Mouse (Mus musculus) layer of hippocampus, postnatal 36 days (tissue): ENCODE results near the gene Prrt4. TPM values are rescaled to one million over a fixed set of nuclear protein-coding genes. Genes with fewer than 3 reads are reported as not detected.

Experiments
- DNase-seq, 2 experiments: peaks; one replicate each; pipeline ENCODE4 v3.0.0; 2022
- microRNA-seq, 2 experiments: library from miRNA; unstranded; fragments of <30 nt; microRNA quantifications; one replicate each; pipeline ENCODE4 v1.2.0; 2021
- total RNA-seq, 2 experiments: library from RNA; stranded (reverse); gene quantifications; 2 replicates each; pipeline ENCODE4 v1.2.3; 2021

Prrt4 gene
- total RNA-seq, 2 experiments from 2014 or later = 2.0 to 2.1 TPM

DNA sequence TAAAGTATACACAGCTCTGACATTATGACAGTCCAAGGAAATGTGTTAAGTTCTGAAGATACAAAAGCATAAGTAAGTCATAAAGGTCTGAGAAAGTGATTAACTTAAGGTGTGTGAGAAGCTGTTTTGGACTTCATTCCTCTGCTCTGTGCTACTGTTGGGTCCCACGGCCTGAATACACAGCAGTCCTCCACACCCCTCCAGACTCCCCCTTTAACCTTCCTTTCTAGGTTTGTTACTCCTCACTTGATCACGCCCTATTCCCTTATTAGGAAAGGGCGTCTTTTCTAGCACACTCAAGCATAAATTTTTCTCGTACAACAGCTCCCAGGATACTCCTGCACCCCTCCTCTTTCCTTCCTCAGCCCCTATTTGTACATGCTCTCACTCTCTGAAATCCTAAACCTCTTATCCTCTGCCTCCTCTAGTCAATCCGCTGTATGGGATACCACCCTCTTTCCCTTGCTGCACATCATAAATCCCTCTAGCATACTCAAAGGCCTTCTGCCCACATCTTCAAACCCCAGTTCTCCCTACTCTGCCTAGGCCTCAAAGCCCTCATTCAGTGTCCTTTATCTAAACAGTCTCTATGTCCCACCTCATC, 31.9 kb downstream of the Prrt4 start:
- no peak for DNase-seq

DNA sequence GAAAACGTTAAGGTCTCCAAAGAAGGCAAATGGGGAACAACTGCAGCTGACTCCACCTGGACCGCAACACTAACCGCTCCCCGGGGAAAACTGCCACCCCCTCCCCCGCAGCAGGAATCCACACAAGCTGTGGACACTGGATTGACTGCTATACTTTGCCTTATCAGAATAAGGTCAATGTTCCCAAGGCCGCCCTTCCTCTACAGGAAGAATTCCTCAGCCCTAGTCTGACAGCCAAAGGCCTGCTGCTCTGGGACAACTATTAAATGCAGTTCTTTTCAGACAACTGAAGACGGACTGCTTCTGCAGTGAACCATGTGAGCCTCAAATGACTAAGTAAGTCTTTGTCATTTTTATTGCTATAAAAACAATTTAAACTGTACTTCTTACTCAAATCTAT, 32.7 kb downstream of the Prrt4 start:
- no peak for DNase-seq

DNA sequence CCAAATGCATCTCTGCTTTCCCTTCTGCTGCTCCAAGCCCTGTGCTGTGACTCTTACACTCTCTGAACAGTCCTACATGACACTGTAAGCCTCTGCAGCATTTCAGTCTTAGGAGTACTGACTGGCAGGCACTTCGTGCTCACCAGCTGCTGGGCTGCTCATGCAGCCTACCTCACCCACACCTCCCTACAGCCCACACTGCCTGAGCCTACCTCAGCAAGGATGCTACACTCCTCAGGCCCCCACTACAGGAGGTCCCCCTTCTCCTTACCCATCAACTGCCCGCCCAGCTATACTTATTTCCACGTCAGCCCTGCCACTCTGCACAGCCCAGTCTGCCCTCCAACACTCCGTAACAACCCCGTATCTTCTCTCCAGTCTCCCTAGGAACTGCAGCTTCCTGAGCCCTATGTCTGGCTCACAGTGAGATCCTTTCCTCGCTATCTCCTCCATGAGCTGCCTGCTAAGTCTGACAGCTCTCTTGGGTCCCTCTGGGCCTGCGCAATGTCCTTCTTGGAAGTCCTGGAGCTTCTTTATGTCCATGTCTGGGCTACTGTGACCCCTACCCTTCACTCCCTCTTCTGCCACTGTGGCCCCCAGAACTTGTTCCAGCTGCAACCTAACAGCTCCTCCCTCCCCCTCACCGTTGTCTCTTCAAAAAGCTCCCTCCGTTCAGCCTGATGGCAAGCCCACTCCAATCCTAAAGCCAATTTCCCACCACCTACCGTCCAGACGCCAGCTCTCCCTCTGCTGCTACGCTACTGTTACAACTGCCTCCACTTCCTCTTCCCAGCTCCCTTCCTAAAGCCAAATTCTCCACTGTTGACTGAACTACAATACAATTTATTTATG, 33.7 kb downstream of the Prrt4 start:
- DNase-seq = peak; percentile 38

DNA sequence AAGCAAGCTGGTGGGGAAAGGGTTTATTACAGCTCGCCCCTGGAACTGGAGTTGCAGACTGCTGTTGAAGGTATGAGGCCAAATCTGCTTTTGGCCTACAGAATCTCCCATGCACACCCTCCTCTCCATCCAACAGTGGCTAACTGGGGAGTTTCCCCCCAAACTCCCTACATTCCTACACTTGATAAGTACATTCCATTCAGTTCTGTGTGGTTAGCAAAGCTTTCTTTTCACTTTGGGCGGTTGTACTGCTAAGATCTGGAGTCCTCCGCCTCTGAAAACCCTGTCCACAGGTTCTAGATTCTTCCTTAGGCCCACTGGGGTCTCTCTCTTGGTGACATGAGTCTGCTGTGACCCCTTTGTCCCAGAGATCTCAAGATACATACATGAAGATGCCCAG, 34.4 kb downstream of the Prrt4 start:
- no peak for DNase-seq

DNA sequence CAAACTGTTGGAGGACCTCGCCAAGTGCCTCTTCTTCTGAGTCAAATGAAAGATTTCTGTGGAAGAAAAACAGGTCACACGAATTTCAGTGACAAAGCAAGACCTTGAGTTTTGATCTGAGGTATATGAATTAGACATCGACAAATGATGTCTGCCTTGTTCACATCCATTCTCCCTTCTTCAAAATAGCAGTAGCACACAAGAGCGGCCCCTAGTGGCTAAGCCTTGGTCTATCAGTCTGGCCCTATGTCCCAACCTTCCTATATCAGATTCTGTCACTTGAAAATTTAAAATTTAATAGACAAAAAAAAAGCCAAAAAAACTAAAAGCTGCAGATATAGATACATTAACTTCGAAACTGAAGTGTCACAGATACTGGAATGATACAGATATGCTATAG, 35.8 kb downstream of the Prrt4 start:
- peak; percentile 56 to 58 for DNase-seq

DNA sequence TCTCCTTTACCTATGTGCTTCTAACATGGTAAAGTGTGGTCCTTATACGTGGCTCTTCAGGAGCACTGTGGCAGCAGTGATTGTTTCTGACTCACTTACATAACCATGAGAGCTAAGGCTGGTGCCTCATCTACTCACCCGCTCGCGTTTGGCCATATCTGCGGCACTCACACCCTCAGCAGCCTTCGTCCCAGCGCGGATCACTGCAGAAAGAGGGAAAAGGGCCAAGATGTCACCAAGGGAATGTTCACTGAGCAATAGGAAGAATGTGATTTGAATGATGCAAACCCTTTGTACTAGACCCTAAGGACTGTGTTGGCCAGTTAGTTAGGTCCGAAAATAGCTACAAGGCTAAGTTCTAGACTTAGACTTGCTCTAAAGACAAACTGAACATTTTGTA, 41.9 kb downstream of the Prrt4 start:
- DNase-seq = no peak

DNA sequence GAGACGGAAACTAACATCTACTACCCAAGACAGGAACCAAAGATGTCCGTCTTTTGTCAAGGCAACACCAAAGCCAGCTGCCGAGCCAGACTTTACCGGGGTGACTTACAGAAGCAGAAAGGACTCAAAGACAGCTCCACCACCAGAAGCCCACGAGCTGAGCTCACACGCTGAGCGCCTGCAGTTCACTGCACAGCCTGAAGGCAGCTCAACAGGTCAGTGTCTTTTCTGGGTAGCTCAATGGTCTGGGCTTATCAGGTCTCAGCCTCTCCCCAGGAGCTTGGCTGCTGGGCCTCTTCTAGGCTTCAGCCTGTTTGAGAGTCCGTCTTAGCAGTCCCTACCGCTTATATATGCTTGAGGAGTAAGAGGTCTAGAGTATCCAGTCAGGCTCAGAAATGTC, 46.3 kb downstream of the Prrt4 start:
- no peak for DNase-seq

DNA sequence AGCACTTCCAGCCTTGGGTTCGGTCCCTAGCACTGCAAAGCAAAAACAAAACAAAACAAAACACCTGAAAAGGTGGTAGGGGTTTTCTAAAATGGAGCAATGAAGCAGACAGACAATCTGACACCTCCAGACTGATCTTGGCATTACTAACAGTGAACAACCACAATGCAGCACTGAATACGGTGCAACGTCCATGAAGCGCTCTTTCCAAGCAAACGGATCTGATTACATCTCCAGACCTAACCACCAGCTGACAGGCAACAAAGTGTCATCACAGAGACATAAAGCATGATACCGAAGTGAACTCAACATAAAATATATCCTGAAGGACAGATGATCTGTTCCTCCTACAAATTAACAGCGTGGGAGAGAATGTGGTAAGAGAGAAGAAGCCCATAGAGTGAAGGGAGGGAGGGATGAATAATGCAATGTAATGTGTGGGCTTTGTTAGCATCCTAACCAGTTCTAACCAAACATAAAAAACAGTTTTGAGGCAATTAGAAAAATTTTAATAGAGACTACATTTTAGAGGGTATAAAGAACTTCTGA, 52.4 kb downstream of the Prrt4 start:
- DNase-seq = no peak

DNA sequence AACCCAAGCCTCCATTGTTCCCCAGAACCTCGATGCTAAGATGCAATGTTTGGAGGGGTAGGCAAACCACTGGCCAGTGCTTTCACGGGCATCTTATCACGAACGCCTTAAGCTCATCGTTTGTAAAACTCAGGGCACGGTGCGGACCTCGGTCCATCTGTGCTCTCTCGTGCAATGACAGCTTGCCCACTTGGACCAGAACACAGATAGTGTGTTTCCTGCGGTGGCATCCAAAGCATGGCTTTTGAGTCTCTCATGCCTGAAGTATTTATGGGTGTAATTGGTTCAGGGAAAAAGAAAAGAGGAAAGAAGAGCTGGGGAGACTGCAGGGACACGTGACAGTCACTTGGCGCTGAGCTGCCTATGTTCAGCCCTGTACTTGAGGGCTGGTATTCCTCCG, 59.4 kb downstream of the Prrt4 start:
- no peak for DNase-seq

Small RNAs within 50 kb of the gene (microRNA-seq; reads per million reads assigned to microRNA genes)
- 0 reads per million in 2 experiments for gene Gm24303

Other genes with a start within 250 kb of the Prrt4 start
- gene Lep, start 119.4 kb downstream of the Prrt4 start, total RNA-seq = not detected
- 10 to 100 TPM; 46.1 to 53.8 TPM for gene Rbm28, start 14.6 kb downstream of the Prrt4 start, total RNA-seq
- gene Impdh1, start 36.8 kb upstream of the Prrt4 start, total RNA-seq = 10 to 100 TPM; 40.9 to 41.8 TPM
- 1 to 10 TPM; 5.9 to 6.2 TPM for gene Hilpda, start 92.9 kb upstream of the Prrt4 start, total RNA-seq
- gene Fam71f2, start 100.0 kb upstream of the Prrt4 start, total RNA-seq = under 1 TPM; 0.60 to 0.86 TPM
- not detected for gene Fam71f1, start 139.6 kb upstream of the Prrt4 start, total RNA-seq
- gene Calu, start 168.5 kb upstream of the Prrt4 start, total RNA-seq = 10 to 100 TPM; 67.7 to 70.1 TPM
- gene Opn1sw, start 208.9 kb upstream of the Prrt4 start, total RNA-seq = not detected
- 10 to 100 TPM; 62.7 to 64.8 TPM for gene Ccdc136, start 216.7 kb upstream of the Prrt4 start, total RNA-seq